8 mouse cellular contexts compared by ENCODE assay signal in genomic region chr7:18910241-18910831, GRCm38 (mm10). TPM values are rescaled to one million over a fixed set of nuclear protein-coding genes. Genes with fewer than 3 reads are reported as not detected.
DNase-seq lines count a peak whose midpoint lies in the region; ATAC-seq and TF ChIP-seq lines count a peak whose summit lies in the region.

Ccdc61 (minus strand) TSS chr7:18910415.

- in situ Hi-C loops in Patski (cut with MboI; ENCODE audit: low pct_unique_long_range_greater_than_20kb), result loop anchor here (5.0 kb wide), 1 partner anchor 42 kb away; no protein-coding TSS in a partner anchor

- no peaks in the 10 kb centered on the region for H3K9me3 ChIP-seq in hindbrain, embryonic 13.5 days

- no peaks in the 10 kb centered on the region for H3K27me3 ChIP-seq in Patski
- H3K27me3 ChIP-seq in hindbrain, embryonic 13.5 days, result no peaks in the 10 kb centered on the region

- POLR2A ChIA-PET in Patski (lab: Charles Lee), result interaction anchor here (0.9 kb wide), 1 partner anchor 11 kb away, joined by 3 read pairs; no protein-coding TSS in a partner anchor

- peak within 1 kb of the TSS; percentile 76 for H3K4me2 ChIP-seq in hindbrain, embryonic 13.5 days

- peak within 1 kb of the TSS; percentile 48 for H3K27ac ChIP-seq in hindbrain, embryonic 13.5 days

- peak; percentile 97 for DNase-seq in Patski (ENCODE audit: low read depth, low spot score)
- DNase-seq in cerebellum, postnatal 14 days, result peak; percentile 96 to 98
- peak; percentile 98 to 99 for DNase-seq in frontal cortex, postnatal 14 days (ENCODE audit: low spot score in 2 of 2)
- DNase-seq in layer of hippocampus, postnatal 25 days (ENCODE audit: extremely low spot score in 1 of 2, low spot score in 1 of 2), result peak; percentile 92 to 93
- peak; percentile 99 for DNase-seq in lung, postnatal 25 days (ENCODE audit: low spot score)
- peak; percentile 100 for DNase-seq in retina, embryonic 14.5 days (ENCODE audit: low spot score)
- DNase-seq in thymus, postnatal 4 days, result peak; percentile 97

- peak within 1 kb of the TSS; percentile 64 for H3K4me3 ChIP-seq in hindbrain, embryonic 13.5 days

- no peak for TF ChIP-seq CTCF in Patski (IDR thresholded peaks at IDR 0.05)

- WGBS in hindbrain, embryonic 13.5 days, result under 1% methylated on average over 33 of the region's 33 CpGs

- CTCF ChIA-PET in Patski (lab: Charles Lee), result interaction anchor here (1.2 to 2.0 kb wide), 2 partner anchors 8 to 17 kb away, joined by 3 to 7 read pairs; no protein-coding TSS in a partner anchor

- H3K4me1 ChIP-seq in hindbrain, embryonic 13.5 days (replicated peaks), result peaks cover 29% of the 10 kb centered on the region

- no peaks in the 10 kb centered on the region for H3K36me3 ChIP-seq in hindbrain, embryonic 13.5 days

- peak; percentile 99 for ATAC-seq in Patski
- ATAC-seq in hindbrain, embryonic 13.5 days (ENCODE audit: low FRiP score), result peak; percentile 99

- peak within 1 kb of the TSS; percentile 70 for H3K9ac ChIP-seq in hindbrain, embryonic 13.5 days

RNA-seq across cellular contexts. Expression of gene Ccdc61, which starts in this region (rescaled TPM):
- polyA plus RNA-seq in Patski (2021), result 23.7 TPM
- 23.5 and 23.6 TPM in 2 replicates for polyA plus RNA-seq in hindbrain, embryonic 13.5 days (2015; fragmentation: Nextera tagmentation; extraction: Ambion mirVana)
- 10 to 100 TPM in 1 of 2 experiments, 1 to 10 TPM in 1; 9.5 to 13.5 TPM for total RNA-seq in layer of hippocampus, postnatal 25 days (2021)

Comparison
In these comparisons a context has a peak if more than half of its experiments do, and no peak if none do; other contexts are left out.
1. Peak in every context shown above with its lines: DNase-seq, ATAC-seq, H3K4me3 ChIP-seq and H3K27ac ChIP-seq.